Mouse (Mus musculus): ENCODE measurements around the gene Cers4. TPM values are rescaled to one million over a fixed set of nuclear protein-coding genes. Genes with fewer than 3 reads are reported as not detected.

Gene Cers4
- polyA plus RNA-seq (2015; fragmentation: Nextera tagmentation; extraction: Ambion mirVana) = 18.3 and 19.2 TPM in 2 replicates

DNA sequence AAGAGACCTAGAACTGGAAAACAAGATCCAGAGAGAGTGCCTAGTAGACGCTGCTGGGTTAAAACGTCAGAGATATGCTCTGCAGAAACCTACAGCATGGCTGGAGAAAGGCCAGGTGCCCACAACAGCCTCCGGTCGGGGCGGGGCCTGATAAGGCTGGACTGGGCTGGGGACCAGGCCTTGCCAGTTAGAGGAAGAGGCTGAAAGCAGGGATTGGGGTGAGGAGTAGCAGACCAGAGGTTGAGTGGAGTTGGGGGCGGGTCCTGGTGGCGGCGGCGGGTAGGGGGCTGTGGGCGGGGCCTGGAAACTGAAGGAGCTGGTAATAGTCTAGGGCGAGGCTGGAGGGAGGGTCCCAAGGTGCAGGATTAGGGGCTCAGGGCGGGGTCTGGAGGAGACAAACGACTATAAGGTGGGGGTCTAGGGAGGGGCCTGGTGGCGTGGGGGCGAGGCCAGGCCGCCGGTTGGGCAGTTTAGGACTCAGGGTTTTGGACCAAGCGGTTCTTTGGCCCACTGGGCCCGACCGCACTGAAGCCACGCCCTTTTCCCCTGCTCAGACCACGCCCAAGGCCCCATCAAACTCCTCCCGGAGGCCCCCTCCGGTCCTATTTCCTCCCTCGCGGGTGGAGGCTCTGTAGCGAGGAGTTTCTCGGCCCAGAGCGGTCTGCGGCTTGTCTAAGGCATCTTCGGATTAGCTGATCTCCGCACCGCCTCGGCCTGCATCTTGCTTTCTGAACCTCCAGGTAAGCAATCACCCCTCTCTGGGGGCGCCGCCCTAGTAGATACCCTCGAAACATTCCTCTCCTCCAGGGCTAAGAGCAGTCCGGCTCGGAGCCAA is at the start of gene Cers4:
Cers4 (plus strand) TSS at position 176 of the 835 bp plus-strand sequence.
- Histone ChIP-seq H3K27me3 (replicated peaks) (no peaks in the 10 kb centered on the region), H3K4me2 (replicated peaks) (peak within 1 kb of the TSS; percentile 86), H3K36me3 (no peaks in the 10 kb centered on the region), H3K9ac (peak within 1 kb of the TSS; percentile 61), H3K4me1 (replicated peaks) (peaks cover 12% of the 10 kb centered on the region), H3K9me3 (no peaks in the 10 kb centered on the region), H3K4me3 (replicated peaks) (peak within 1 kb of the TSS; percentile 58), H3K27ac (peak within 1 kb of the TSS; percentile 70)
- peak; percentile 95 for ATAC-seq
- under 1% methylated on average over 39 of the region's 39 CpGs for WGBS

DNA sequence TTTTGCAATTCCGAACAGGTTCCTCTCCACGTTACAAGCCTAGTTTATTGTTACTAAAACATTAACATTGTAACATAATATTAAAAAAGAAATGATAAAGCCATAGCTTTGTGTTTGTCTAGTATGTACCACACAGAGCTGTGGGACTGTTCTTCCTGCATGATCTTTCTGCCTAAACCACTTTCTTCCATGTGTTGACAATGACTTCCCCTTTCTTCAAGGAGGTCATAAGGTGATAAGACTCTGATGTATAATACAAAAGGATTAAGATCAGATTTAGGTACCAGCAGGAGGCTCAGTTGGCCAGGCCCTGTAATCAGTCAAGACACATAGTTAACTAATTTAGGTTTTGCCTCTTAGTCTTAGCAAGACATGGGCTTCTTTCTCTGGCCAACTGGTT is 34.7 kb upstream of the Cers4 start:
- no peaks in the 10 kb centered on the region for H3K4me1 ChIP-seq (replicated peaks)
- no peak for ATAC-seq
- no peaks in the 10 kb centered on the region for H3K9me3 ChIP-seq
- no peaks in the 10 kb centered on the region for H3K27me3 ChIP-seq (replicated peaks)
- no peak overlapping the region for H3K27ac ChIP-seq
- WGBS = 91% methylated on average over 2 of the region's 2 CpGs
- H3K4me2 ChIP-seq (replicated peaks) = no peak overlapping the region
- H3K36me3 ChIP-seq = no peaks in the 10 kb centered on the region
- H3K4me3 ChIP-seq (replicated peaks) = no peak overlapping the region
- H3K9ac ChIP-seq = no peak overlapping the region

DNA sequence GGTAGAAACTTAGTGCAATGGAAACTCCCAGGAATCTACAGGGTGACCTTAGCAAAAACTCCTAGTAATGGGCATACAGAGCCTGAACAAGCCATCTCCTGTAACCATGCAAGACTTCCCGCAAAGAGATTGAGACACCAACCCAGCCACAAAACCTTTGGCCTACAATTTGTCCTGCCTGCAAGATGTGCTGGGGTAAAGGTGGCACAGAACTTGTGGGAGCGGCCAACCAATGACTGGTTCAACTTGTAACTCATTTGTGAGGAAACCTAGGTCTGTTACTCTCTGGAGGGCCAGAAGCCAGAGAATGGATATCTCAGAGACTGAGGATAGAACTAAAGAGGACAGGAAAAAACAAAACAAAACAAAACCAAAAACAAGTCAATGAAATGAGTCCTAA is 29.8 kb upstream of the Cers4 start:
- Histone ChIP-seq H3K27me3 (replicated peaks) (no peaks in the 10 kb centered on the region), H3K4me1 (replicated peaks) (no peaks in the 10 kb centered on the region), H3K9me3 (no peaks in the 10 kb centered on the region), H3K4me3 (replicated peaks) (no peak overlapping the region), H3K36me3 (no peaks in the 10 kb centered on the region), H3K9ac (no peak overlapping the region), H3K4me2 (replicated peaks) (no peak overlapping the region), H3K27ac (no peak overlapping the region)
- WGBS = 81% methylated on average over 2 of the region's 2 CpGs
- no peak for ATAC-seq

DNA sequence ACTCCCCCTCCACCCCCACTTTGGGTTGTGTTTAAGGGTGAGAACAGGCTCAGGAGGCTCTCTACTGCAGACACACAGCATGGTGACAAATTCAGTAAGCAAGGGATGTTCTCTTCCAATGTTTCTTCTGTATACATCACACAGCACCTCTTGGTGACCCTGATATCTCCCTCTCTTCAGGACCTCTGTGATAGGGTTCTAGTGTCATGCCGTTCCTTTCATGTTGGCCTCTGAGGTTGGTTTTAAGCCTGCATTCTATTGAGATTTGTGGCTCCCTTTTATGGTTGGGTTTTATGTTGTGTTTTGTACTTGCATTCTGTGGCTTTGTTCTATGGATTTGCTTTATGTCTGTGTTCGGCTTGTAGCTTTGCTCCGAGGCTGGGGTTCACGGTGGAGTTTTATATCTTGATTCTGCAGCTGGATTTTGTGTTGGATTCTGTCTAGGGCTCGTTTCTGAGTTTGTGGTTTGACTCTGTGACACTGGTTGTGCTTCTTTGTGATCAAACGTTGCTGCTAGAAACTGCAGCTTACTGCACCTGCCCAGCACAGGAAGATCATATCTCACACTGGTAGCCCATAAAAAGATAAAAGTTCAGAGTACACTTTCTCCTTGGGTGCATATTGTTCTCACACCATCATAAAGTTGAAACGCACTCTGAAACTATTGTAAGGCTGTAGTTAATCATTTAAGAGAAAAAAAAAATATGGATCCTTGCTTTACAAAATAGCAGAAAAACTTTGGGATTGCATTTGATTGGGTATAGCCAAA is 18.2 kb upstream of the Cers4 start:
- no peak overlapping the region for H3K4me3 ChIP-seq (replicated peaks)
- 55% methylated on average over 7 of the region's 7 CpGs for WGBS
- no peaks in the 10 kb centered on the region for H3K9me3 ChIP-seq
- peak; percentile 94 for ATAC-seq
- no peaks in the 10 kb centered on the region for H3K36me3 ChIP-seq
- no peak overlapping the region; the same call in 1 of the 2 replicates for H3K27ac ChIP-seq
- H3K4me1 ChIP-seq (replicated peaks) = no peaks in the 10 kb centered on the region
- no peaks in the 10 kb centered on the region for H3K27me3 ChIP-seq (replicated peaks)
- H3K9ac ChIP-seq = no peak overlapping the region
- no peak overlapping the region for H3K4me2 ChIP-seq (replicated peaks)

DNA sequence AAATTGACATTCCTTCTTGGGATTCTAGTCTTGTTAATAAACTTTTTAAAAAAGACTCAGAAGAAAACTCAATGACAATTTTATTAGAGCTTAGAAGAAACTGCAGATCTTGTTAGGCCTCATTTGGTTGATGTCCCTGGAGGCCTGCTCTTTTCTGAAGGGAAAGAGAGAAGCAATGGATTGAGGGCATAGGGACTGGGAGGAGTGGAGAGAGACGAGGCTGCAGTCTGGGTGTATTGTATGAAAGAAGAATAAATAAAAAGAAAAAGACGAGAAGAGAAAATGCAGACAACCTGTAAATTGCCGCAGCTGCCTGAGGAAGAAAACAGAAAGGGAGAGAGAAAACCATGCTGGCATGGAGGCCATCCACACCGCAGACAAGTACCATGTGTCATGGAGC is 11.7 kb upstream of the Cers4 start:
- H3K36me3 ChIP-seq = no peaks in the 10 kb centered on the region
- H3K4me3 ChIP-seq (replicated peaks) = no peak overlapping the region
- H3K27me3 ChIP-seq (replicated peaks) = no peaks in the 10 kb centered on the region
- 74% methylated on average over 4 of the region's 4 CpGs for WGBS
- no peak for ATAC-seq
- no peak overlapping the region for H3K4me2 ChIP-seq (replicated peaks)
- H3K9ac ChIP-seq = no peak overlapping the region
- no peaks in the 10 kb centered on the region for H3K9me3 ChIP-seq
- no peaks in the 10 kb centered on the region for H3K4me1 ChIP-seq (replicated peaks)
- no peak overlapping the region for H3K27ac ChIP-seq

DNA sequence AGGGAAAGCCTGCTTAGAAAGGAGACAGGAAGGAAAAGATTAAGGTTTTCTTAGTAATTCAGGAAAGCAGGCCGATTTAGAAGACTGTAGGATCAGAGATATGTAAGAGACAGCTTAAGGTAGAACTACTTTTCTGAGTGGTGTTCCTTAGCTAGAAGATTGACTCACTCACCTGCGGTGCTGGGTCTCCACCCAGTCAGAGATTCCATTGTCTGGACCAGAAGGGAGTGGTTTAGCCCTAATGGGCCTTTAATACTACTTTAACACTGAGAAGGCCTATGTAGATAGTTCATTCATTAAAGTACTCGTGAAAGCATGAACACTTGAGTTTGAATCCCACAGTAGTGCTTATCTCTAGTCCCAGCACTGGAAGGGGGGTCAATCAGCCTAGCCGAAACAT is 11.2 kb upstream of the Cers4 start:
- WGBS = 65% methylated on average over 4 of the region's 4 CpGs
- no peaks in the 10 kb centered on the region for H3K36me3 ChIP-seq
- no peak for ATAC-seq

DNA sequence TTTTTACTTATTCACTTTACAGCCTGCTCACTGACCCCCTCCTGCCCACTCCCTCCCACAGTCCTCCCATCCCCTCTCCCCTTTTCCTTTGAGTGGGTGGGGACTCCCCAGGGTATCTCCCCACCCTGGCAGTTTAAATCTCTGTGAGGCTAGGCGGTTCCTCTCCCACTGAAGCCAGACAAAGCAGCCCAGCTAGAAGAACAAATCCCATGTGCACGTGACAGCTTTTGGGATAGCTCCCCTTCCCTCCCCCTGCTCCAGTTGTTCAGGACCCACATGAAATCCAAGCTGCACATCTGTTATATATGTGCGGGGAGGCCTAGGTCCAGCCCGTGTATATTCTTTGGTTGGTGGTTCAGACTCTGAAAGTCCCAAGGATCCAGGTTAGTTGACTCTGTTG is 10.3 kb upstream of the Cers4 start:
- no peaks in the 10 kb centered on the region for H3K27me3 ChIP-seq (replicated peaks)
- no peak for ATAC-seq

More for the DNA sequence above, 11.2 kb upstream of the Cers4 start:
- H3K27me3 ChIP-seq (replicated peaks) = no peaks in the 10 kb centered on the region
- H3K27ac ChIP-seq = no peak overlapping the region
- H3K4me1 ChIP-seq (replicated peaks) = no peaks in the 10 kb centered on the region
- no peak overlapping the region for H3K9ac ChIP-seq
- H3K9me3 ChIP-seq = no peaks in the 10 kb centered on the region
- H3K4me3 ChIP-seq (replicated peaks) = no peak overlapping the region
- H3K4me2 ChIP-seq (replicated peaks) = no peak overlapping the region

DNA sequence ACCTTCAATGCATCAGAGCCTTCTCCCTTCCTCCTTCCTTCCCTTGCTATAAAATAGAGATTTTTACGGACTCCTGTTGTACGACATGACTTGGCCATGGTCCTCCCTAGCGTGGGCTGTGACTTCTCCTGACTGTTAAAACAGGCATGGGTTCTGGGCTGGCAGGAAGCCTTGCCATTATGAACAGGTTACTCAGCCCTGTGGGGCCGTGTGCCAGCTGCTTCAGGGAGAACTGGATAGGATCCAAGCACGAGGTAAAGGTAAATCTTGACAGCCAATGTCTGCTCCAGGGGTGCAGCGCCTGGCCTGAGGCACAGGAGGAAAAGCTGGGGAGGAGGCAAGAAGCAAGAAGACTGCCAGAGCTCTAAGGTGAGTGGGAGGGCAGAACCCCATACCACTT is 9.5 kb upstream of the Cers4 start:
- ATAC-seq = peak; percentile 37; the same call in 1 of the 2 replicates
- Histone ChIP-seq H3K27me3 (replicated peaks) (no peaks in the 10 kb centered on the region), H3K36me3 (no peaks in the 10 kb centered on the region), H3K4me2 (replicated peaks) (no peak overlapping the region), H3K4me1 (replicated peaks) (no peaks in the 10 kb centered on the region), H3K9me3 (no peaks in the 10 kb centered on the region), H3K27ac (no peak overlapping the region), H3K9ac (no peak overlapping the region), H3K4me3 (replicated peaks) (no peak overlapping the region)
- WGBS = 61% methylated on average over 6 of the region's 6 CpGs

More for the DNA sequence above, 10.3 kb upstream of the Cers4 start:
- 75% methylated on average over 4 of the region's 4 CpGs for WGBS
- no peak overlapping the region for H3K27ac ChIP-seq
- H3K9me3 ChIP-seq = no peaks in the 10 kb centered on the region
- no peak overlapping the region for H3K4me3 ChIP-seq (replicated peaks)
- no peaks in the 10 kb centered on the region for H3K36me3 ChIP-seq
- no peak overlapping the region for H3K9ac ChIP-seq
- H3K4me1 ChIP-seq (replicated peaks) = no peaks in the 10 kb centered on the region
- no peak overlapping the region for H3K4me2 ChIP-seq (replicated peaks)

DNA sequence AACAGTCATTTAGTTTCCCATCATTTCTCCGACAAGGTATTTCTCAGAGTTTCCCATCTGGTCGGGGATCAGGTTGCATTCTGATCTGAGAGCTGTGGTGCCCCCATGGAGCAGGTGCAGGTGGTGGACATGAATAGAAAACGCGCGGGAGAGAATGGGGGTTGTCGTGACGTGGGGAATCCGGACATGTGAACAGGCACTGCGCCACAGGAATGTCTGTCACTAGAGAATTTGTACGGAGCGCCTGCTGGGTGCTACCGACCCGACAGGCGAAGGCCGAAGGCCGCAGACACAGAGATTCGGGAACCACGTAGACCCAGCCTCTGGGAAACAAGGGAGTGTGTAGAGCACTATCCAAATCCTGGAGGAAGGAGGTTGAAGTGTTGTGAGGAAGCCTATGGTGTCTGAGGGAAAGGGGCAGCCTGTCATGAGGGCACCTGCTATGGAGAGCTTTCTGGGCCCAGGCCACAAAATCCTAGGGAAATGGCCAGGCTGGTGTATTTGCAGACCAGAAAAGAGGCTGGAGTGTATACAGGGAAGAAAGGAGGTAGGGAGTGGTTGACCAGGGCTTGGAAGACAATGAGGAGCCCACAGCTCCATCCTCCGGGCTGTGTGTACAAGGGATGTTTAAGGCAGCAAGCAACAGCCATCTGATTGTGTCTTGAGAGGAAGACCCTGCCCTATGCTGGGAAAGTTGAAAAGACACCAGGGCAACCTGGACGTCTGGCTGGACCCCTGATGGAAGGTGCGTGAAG is 1.0 kb downstream of the Cers4 start:
- Histone ChIP-seq H3K4me3 (replicated peaks) (peak overlapping the region; percentile 58), H3K36me3 (no peaks in the 10 kb centered on the region), H3K9ac (peak overlapping the region; percentile 61), H3K9me3 (no peaks in the 10 kb centered on the region), H3K4me1 (replicated peaks) (peaks cover 12% of the 10 kb centered on the region), H3K4me2 (replicated peaks) (peak overlapping the region; percentile 86), H3K27me3 (replicated peaks) (no peaks in the 10 kb centered on the region), H3K27ac (peak overlapping the region; percentile 70)
- 14% methylated on average over 21 of the region's 21 CpGs for WGBS
- peak; percentile 43 for ATAC-seq

DNA sequence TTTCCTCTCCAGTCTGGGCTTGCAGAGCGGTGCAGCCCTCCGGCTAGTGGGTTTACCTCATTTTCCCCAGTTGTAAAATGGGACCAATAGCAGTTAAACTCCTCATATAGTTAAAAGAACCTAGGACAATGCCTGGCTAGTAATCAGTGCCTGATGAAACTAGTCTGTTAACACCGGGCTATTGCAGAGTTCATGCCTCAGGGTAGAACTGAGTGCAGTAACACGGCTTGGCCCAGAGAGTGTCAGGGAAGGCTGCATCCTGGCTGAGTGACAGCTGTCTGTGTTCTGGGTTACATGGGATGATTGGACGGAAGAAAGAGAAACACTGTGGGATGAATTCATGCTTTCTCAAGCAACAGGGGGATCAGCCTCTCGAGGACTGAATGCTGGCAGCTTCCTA is 3.1 kb downstream of the Cers4 start:
- Histone ChIP-seq H3K27ac (no peak overlapping the region), H3K9ac (no peak overlapping the region), H3K4me2 (replicated peaks) (no peak overlapping the region), H3K27me3 (replicated peaks) (no peaks in the 10 kb centered on the region), H3K4me1 (replicated peaks) (peaks cover 12% of the 10 kb centered on the region), H3K36me3 (no peaks in the 10 kb centered on the region), H3K4me3 (replicated peaks) (no peak overlapping the region), H3K9me3 (no peaks in the 10 kb centered on the region)
- 65% methylated on average over 6 of the region's 6 CpGs for WGBS
- no peak for ATAC-seq

DNA sequence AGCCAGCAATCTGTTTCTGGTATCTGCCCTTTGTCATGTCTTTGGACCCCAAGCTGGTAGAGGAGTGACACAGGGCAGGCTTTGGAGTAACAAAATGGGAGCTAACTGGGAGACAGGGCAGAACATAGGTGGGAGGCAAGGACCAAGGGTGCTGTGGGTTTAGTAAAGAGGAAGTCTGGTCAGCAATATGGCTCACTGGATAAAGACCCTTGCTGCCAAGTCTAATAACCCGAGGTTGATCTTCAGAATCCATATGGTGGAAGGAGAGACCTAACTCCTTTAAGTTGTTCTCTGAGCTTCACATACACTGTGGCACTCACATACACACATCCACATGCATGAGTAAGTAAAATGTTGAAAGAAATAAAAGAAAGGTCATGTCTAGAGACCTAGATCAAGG is 4.8 kb downstream of the Cers4 start:
- H3K27me3 ChIP-seq (replicated peaks) = no peaks in the 10 kb centered on the region
- WGBS = 96% methylated on average over 1 of the region's 1 CpGs
- no peak overlapping the region for H3K9ac ChIP-seq
- no peak overlapping the region for H3K27ac ChIP-seq
- H3K4me1 ChIP-seq (replicated peaks) = peaks cover 12% of the 10 kb centered on the region
- H3K4me3 ChIP-seq (replicated peaks) = no peak overlapping the region
- no peak for ATAC-seq
- H3K36me3 ChIP-seq = no peaks in the 10 kb centered on the region
- no peak overlapping the region for H3K4me2 ChIP-seq (replicated peaks)
- H3K9me3 ChIP-seq = no peaks in the 10 kb centered on the region

DNA sequence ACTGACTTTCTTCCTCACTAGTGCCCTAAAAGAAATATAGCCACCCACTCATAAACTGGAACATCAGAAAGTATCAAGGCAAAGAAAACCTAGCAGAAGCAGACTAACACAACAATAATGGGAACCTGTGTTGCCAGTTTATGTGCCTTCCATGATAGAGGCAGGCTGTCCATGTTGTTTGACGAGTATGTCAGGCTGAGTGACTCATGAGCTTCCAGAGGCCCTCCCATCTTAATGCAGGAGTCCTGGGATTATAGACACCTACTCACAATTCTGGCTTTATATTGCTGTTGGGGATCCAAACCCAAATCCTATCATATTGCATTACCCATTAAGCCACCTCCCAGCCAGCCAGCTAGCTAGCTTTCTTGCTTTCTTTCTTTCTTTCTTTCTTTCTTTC is 12.5 kb downstream of the Cers4 start:
- H3K36me3 ChIP-seq = no peaks in the 10 kb centered on the region
- 71% methylated on average over 1 of the region's 1 CpGs for WGBS
- no peak overlapping the region for H3K4me3 ChIP-seq (replicated peaks)
- 0 out of 2 replicates have a peak, but pooled peaks cover under 1% of the 10 kb centered on the region for H3K4me1 ChIP-seq (replicated peaks)
- no peaks in the 10 kb centered on the region for H3K9me3 ChIP-seq
- H3K27me3 ChIP-seq (replicated peaks) = no peaks in the 10 kb centered on the region
- no peak for ATAC-seq
- no peak overlapping the region for H3K27ac ChIP-seq
- no peak overlapping the region for H3K4me2 ChIP-seq (replicated peaks)
- no peak overlapping the region for H3K9ac ChIP-seq
